Mouse (Mus musculus): ENCODE results near the gene Ncam2. TPM values are rescaled to one million over a fixed set of nuclear protein-coding genes. Genes with fewer than 3 reads are reported as not detected.

The Ncam2 gene
- total RNA-seq, 2 experiments from 2014 or later = 7.4 to 12.7 TPM

GRCm38 (mm10) chr16:81587565-81588107, 387.1 kb downstream of the Ncam2 start:
- no peak for DNase-seq (ENCODE audit: low spot score in 2 of 2)

GRCm38 (mm10) chr16:81623276-81623675, 422.8 kb downstream of the Ncam2 start:
- DNase-seq (ENCODE audit: low spot score in 2 of 2) = no peak

DNA sequence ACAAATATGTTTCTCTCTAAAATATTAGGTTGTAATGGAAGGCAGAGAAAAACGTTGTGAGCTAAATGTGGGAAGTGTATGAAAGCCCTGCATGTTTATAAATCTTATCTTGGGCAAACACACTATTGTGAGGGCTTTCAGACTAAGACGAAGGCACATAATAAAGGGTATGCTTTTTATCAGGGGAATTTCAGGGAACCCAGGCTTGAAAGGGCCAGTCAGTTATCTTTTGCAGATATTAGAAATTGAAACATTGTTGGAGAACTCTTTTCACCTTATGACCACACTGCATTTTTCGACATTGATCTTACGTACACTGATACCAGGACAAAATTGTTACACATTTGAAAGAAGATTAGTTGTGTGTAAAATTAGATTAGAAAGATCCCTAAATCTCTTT, 423.3 kb downstream of the Ncam2 start:
- no peak for DNase-seq (ENCODE audit: low spot score in 2 of 2)

DNA sequence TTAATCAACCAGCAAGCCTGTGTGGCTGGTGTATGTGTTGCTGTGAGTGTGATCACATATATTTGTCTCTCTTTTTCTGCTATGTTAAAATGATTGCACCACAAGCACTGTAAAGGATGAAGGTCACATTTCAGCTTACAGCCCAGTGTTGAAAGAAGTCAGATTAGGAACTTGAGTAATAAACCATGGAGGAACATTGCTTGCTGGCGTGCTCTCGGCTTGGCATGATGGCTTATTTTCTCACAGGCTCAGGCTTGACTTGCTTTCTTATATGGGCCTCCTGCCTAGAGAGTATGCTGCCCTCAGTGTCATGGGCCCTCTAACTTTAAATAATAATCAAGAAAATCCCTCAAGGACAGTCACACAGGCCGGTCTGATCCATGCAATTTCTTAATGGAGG, 449.8 kb downstream of the Ncam2 start:
- DNase-seq (ENCODE audit: low spot score in 2 of 2) = no peak

- DNase-seq (ENCODE audit: low spot score in 2 of 2) = no peak
Measured at GRCm38 (mm10) chr16:81651550-81651949, 451.1 kb downstream of the Ncam2 start.

DNA sequence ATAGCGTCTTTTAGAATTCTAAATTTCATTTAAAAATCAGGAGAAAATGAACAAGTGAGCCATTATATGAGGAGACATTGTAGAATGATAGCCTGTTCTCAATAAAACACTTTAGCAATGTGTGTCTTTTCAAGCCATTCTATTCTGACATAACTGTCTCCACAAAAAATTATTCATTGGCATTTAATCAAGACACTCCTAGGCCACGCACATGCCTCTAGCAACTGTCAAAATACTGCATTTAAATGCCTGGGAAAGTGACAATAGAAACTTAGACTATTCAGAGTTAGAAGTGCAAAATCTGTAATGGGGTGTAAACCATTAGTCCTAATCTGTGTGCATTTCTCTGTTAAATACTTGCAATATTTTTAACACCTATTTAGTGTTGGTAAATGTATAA, 456.1 kb downstream of the Ncam2 start:
- DNase-seq (ENCODE audit: low spot score in 2 of 2) = no peak

DNA sequence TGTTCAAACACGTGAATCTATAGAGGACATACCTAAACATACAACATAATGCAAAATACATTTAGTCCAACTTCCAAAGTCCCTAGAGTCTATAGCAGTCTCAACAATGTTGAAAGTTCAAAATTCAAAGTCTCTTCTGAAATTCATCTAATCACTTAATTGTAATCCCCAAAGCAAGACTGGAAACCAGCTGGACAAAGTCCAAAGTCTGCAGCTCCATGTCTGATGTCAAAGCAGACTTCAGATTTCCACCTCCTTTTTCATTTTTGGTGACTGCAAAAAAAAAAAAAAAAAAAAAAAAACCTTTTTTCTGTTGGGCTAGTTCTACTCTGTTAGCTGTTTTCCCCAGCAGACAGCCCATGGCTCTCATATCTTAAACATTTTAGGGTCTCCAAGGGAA, 473.4 kb downstream of the Ncam2 start:
- no peak for DNase-seq (ENCODE audit: low spot score in 2 of 2)

DNA sequence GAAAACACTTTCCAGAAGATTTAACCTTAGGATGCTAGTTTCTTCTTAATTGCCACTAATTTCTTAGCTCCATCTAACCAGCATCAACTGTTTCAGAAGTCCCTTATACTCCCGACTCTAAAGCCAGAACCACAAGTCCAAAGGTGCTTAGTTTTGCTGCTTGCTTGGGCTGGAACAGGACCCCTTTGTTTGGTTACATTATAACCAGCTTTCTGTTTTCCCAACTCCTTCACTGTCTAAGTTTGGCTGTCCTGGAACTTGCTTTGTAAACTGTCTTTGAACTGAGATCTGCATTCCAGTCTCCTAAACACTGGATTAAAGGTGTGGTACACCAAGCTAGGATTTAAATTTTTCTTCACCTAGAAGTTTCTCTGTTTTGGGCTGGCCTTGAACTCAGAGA, 475.0 kb downstream of the Ncam2 start:
- no peak for DNase-seq (ENCODE audit: low spot score in 2 of 2)

All from adrenal gland, postnatal 4 days (tissue).